Mouse (Mus musculus): Measurements from ENCODE around the gene Klf12. TPM values are rescaled to one million over a fixed set of nuclear protein-coding genes. Genes with fewer than 3 reads are reported as not detected.

Klf12 gene
- polyA plus RNA-seq, 1 experiment from 2014 or later = 26.8 TPM

- Histone ChIP-seq H3K27me3 (ENCODE audit: control insufficient read depth, insufficient read depth, low read length) (no peaks in the 10 kb centered on the region), H3K27ac (ENCODE audit: low read depth, low read length) (no peak overlapping the region), H3K4me1 (ENCODE audit: control insufficient read depth, insufficient read depth, low read length) (no peaks in the 10 kb centered on the region), H3K36me3 (ENCODE audit: control insufficient read depth, insufficient read depth, low read length) (no peaks in the 10 kb centered on the region), H3K4me2 (ENCODE audit: low read depth) (no peak overlapping the region), H3K9me3 (ENCODE audit: control insufficient read depth, low read length) (no peaks in the 10 kb centered on the region), H3K4me3 (ENCODE audit: low read depth, low read length) (no peak overlapping the region), H3K9ac (ENCODE audit: low read length) (no peak overlapping the region)
- ATAC-seq (ENCODE audit: insufficient read depth, low FRiP score, low TSS enrichment) (no peak), DNase-seq (ENCODE audit: low spot score) (no peak)
- 54% methylated on average over 2 of the region's 2 CpGs for WGBS
Measured at GRCm38 (mm10) chr14:100069543-100070090, 214.9 kb downstream of the Klf12 start.

DNA sequence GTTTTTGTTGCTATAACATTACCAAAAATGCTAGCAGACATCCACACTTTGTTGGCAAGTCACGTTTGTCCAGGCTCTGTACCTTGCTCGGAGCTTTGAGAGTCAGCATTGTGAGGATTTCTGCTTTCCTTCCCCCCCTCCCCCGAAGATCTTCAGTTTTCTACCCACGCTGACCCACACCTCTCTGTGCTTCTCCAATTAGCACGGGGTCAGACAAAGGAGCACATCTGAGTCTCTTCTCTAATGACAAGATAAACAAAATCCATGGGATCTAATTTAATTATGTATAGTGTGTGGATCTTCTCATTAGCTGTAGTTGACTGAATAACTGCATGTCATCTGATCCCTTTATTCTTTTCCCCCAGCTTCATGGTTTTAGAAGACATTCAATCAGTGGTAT is 215.8 kb downstream of the Klf12 start:
- Histone ChIP-seq H3K4me1 (ENCODE audit: control insufficient read depth, insufficient read depth, low read length) (no peaks in the 10 kb centered on the region), H3K9me3 (ENCODE audit: control insufficient read depth, low read length) (no peaks in the 10 kb centered on the region), H3K4me3 (ENCODE audit: low read depth, low read length) (no peak overlapping the region), H3K27ac (ENCODE audit: low read depth, low read length) (no peak overlapping the region), H3K36me3 (ENCODE audit: control insufficient read depth, insufficient read depth, low read length) (no peaks in the 10 kb centered on the region), H3K27me3 (ENCODE audit: control insufficient read depth, insufficient read depth, low read length) (no peaks in the 10 kb centered on the region), H3K4me2 (ENCODE audit: low read depth) (no peak overlapping the region), H3K9ac (ENCODE audit: low read length) (no peak overlapping the region)
- ATAC-seq (ENCODE audit: insufficient read depth, low FRiP score, low TSS enrichment) (no peak), DNase-seq (ENCODE audit: low spot score) (no peak)
- 60% methylated on average over 5 of the region's 5 CpGs for WGBS

DNA sequence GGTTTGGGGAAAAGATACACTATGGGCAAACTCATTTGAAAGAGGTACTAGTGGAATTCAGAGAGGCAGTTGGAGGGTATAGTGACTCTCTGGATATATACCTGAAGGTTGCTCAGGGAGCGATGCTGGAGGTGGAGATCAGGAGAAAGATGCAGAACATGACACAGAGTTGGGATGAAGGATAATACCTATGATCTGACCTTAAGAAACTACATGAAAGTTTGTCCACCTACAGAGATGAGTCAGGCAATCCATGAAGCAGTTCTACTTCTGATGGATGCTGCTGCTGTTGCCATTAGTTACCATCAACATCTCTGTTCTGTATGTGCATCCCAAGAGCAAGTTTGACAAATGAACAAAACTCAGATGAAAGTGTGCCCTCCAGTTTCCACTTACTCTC is 222.0 kb downstream of the Klf12 start:
- no peaks in the 10 kb centered on the region for H3K4me1 ChIP-seq (ENCODE audit: control insufficient read depth, insufficient read depth, low read length)
- H3K27me3 ChIP-seq (ENCODE audit: control insufficient read depth, insufficient read depth, low read length) = no peaks in the 10 kb centered on the region
- H3K9me3 ChIP-seq (ENCODE audit: control insufficient read depth, low read length) = no peaks in the 10 kb centered on the region
- ATAC-seq (ENCODE audit: insufficient read depth, low FRiP score, low TSS enrichment) = no peak
- no peak overlapping the region for H3K4me3 ChIP-seq (ENCODE audit: low read depth, low read length)
- H3K4me2 ChIP-seq (ENCODE audit: low read depth) = no peak overlapping the region
- no peak overlapping the region for H3K9ac ChIP-seq (ENCODE audit: low read length)
- no peak for DNase-seq (ENCODE audit: low spot score)
- WGBS = 100% methylated on average over 1 of the region's 1 CpGs
- no peak overlapping the region for H3K27ac ChIP-seq (ENCODE audit: low read depth, low read length)
- no peaks in the 10 kb centered on the region for H3K36me3 ChIP-seq (ENCODE audit: control insufficient read depth, insufficient read depth, low read length)

- Histone ChIP-seq H3K27me3 (ENCODE audit: control insufficient read depth, insufficient read depth, low read length) (no peaks in the 10 kb centered on the region), H3K9ac (ENCODE audit: low read length) (no peak overlapping the region), H3K9me3 (ENCODE audit: control insufficient read depth, low read length) (no peaks in the 10 kb centered on the region), H3K36me3 (ENCODE audit: control insufficient read depth, insufficient read depth, low read length) (no peaks in the 10 kb centered on the region), H3K4me3 (ENCODE audit: low read depth, low read length) (no peak overlapping the region), H3K4me2 (ENCODE audit: low read depth) (no peak overlapping the region), H3K4me1 (ENCODE audit: control insufficient read depth, insufficient read depth, low read length) (no peaks in the 10 kb centered on the region), H3K27ac (ENCODE audit: low read depth, low read length) (no peak overlapping the region)
- DNase-seq (ENCODE audit: low spot score) (no peak), ATAC-seq (ENCODE audit: insufficient read depth, low FRiP score, low TSS enrichment) (no peak)
- WGBS = 94% methylated on average over 2 of the region's 2 CpGs
Measured at GRCm38 (mm10) chr14:100054150-100054549, 230.3 kb downstream of the Klf12 start.

DNA sequence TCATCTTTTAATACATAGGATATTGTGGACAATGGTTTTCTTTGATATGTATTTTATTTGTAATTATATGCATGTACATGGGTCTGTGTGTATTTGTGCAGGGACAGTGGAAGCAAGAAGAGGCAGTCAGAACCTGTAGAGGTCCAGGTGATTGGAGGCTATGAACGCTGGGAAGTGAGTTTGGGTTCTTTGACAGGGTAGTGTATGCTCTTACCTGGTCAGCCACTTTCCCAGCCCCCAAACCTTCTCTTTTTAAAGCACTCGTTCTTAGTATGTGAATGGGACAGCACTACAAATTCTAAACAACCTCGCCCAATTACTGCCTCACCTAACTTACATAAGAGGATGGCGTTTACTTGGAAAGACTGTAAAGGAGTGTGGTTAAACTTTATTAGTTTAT is 231.0 kb downstream of the Klf12 start:
- H3K4me2 ChIP-seq (ENCODE audit: low read depth) = no peak overlapping the region
- ATAC-seq (ENCODE audit: insufficient read depth, low FRiP score, low TSS enrichment) (no peak), DNase-seq (ENCODE audit: low spot score) (no peak)
- H3K36me3 ChIP-seq (ENCODE audit: control insufficient read depth, insufficient read depth, low read length) = no peaks in the 10 kb centered on the region
- no peak overlapping the region for H3K4me3 ChIP-seq (ENCODE audit: low read depth, low read length)
- H3K27ac ChIP-seq (ENCODE audit: low read depth, low read length) = no peak overlapping the region
- no peak overlapping the region for H3K9ac ChIP-seq (ENCODE audit: low read length)
- 80% methylated on average over 4 of the region's 4 CpGs for WGBS
- H3K27me3 ChIP-seq (ENCODE audit: control insufficient read depth, insufficient read depth, low read length) = no peaks in the 10 kb centered on the region
- H3K9me3 ChIP-seq (ENCODE audit: control insufficient read depth, low read length) = no peaks in the 10 kb centered on the region
- H3K4me1 ChIP-seq (ENCODE audit: control insufficient read depth, insufficient read depth, low read length) = no peaks in the 10 kb centered on the region

- Histone ChIP-seq H3K9me3 (ENCODE audit: control insufficient read depth, low read length) (no peaks in the 10 kb centered on the region), H3K4me1 (ENCODE audit: control insufficient read depth, insufficient read depth, low read length) (no peaks in the 10 kb centered on the region), H3K27me3 (ENCODE audit: control insufficient read depth, insufficient read depth, low read length) (no peaks in the 10 kb centered on the region), H3K4me2 (ENCODE audit: low read depth) (no peak overlapping the region), H3K27ac (ENCODE audit: low read depth, low read length) (no peak overlapping the region), H3K4me3 (ENCODE audit: low read depth, low read length) (no peak overlapping the region), H3K36me3 (ENCODE audit: control insufficient read depth, insufficient read depth, low read length) (no peaks in the 10 kb centered on the region), H3K9ac (ENCODE audit: low read length) (no peak overlapping the region)
- 90% methylated on average over 2 of the region's 2 CpGs for WGBS
- DNase-seq (ENCODE audit: low spot score) (no peak), ATAC-seq (ENCODE audit: insufficient read depth, low FRiP score, low TSS enrichment) (no peak)
Measured at GRCm38 (mm10) chr14:100052876-100053275, 231.6 kb downstream of the Klf12 start.

DNA sequence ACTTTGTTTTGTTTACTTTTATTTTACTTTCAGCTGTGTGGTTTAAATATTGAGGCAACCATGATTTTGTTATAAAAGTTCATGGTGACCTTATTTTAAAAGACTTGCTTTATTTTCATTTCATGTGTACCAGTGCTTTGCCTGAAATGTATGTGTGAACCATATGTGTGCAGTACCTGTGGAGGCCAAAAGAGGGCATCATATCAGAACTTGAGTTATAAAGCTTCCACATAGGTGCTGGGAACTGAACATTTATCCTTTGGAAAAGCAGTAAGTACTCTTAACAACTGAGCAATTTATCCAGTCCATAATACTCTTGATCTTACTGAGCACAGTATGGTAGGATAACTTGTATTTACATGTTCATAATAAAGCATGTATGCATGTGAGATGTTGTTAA is 239.0 kb downstream of the Klf12 start:
- H3K4me2 ChIP-seq (ENCODE audit: low read depth) = no peak overlapping the region
- no peak overlapping the region for H3K27ac ChIP-seq (ENCODE audit: low read depth, low read length)
- H3K4me1 ChIP-seq (ENCODE audit: control insufficient read depth, insufficient read depth, low read length) = peaks cover 6% of the 10 kb centered on the region; the same call in 1 of the 2 replicates
- DNase-seq (ENCODE audit: low spot score) (no peak), ATAC-seq (ENCODE audit: insufficient read depth, low FRiP score, low TSS enrichment) (no peak)
- no peaks in the 10 kb centered on the region for H3K36me3 ChIP-seq (ENCODE audit: control insufficient read depth, insufficient read depth, low read length)
- H3K27me3 ChIP-seq (ENCODE audit: control insufficient read depth, insufficient read depth, low read length) = no peaks in the 10 kb centered on the region
- H3K9ac ChIP-seq (ENCODE audit: low read length) = no peak overlapping the region
- no peaks in the 10 kb centered on the region for H3K9me3 ChIP-seq (ENCODE audit: control insufficient read depth, low read length)
- H3K4me3 ChIP-seq (ENCODE audit: low read depth, low read length) = no peak overlapping the region

GRCm38 (mm10) chr14:100041823-100042222 is 242.7 kb downstream of the Klf12 start:
- Histone ChIP-seq H3K9me3 (ENCODE audit: control insufficient read depth, low read length) (no peaks in the 10 kb centered on the region), H3K36me3 (ENCODE audit: control insufficient read depth, insufficient read depth, low read length) (no peaks in the 10 kb centered on the region), H3K4me3 (ENCODE audit: low read depth, low read length) (no peak overlapping the region), H3K4me1 (ENCODE audit: control insufficient read depth, insufficient read depth, low read length) (peaks cover 6% of the 10 kb centered on the region; the same call in 1 of the 2 replicates), H3K27me3 (ENCODE audit: control insufficient read depth, insufficient read depth, low read length) (no peaks in the 10 kb centered on the region), H3K9ac (ENCODE audit: low read length) (no peak overlapping the region), H3K27ac (ENCODE audit: low read depth, low read length) (no peak overlapping the region), H3K4me2 (ENCODE audit: low read depth) (no peak overlapping the region)
- WGBS = 50% methylated on average over 6 of the region's 6 CpGs
- DNase-seq (ENCODE audit: low spot score) (no peak), ATAC-seq (ENCODE audit: insufficient read depth, low FRiP score, low TSS enrichment) (peak; percentile 63)

DNA sequence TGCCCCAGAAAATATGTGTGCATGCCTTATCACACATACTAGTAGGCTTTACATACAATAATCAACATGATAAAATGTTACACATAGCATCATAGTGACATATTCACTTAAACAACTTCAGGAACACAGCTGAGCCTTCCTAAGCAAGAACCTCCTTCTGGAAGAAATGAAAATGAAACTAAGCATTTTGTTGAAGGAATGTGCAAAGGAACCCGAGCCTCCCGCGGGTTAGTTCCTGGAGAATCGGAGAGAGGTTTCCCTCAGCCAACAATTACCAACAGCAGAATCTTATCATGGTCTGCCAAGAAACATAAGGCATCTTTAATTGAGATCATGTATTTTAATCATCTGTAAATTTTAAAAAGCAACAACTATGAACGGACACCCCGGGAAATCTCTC is 257.8 kb downstream of the Klf12 start:
- H3K36me3 ChIP-seq (ENCODE audit: control insufficient read depth, insufficient read depth, low read length) = peaks cover 2% of the 10 kb centered on the region; the same call in 1 of the 2 replicates
- H3K9ac ChIP-seq (ENCODE audit: low read length) = no peak overlapping the region
- no peaks in the 10 kb centered on the region for H3K9me3 ChIP-seq (ENCODE audit: control insufficient read depth, low read length)
- no peak overlapping the region for H3K27ac ChIP-seq (ENCODE audit: low read depth, low read length)
- H3K4me2 ChIP-seq (ENCODE audit: low read depth) = no peak overlapping the region
- H3K4me3 ChIP-seq (ENCODE audit: low read depth, low read length) = no peak overlapping the region
- H3K27me3 ChIP-seq (ENCODE audit: control insufficient read depth, insufficient read depth, low read length) = no peaks in the 10 kb centered on the region
- DNase-seq (ENCODE audit: low spot score) (no peak), ATAC-seq (ENCODE audit: insufficient read depth, low FRiP score, low TSS enrichment) (no peak)
- no peaks in the 10 kb centered on the region for H3K4me1 ChIP-seq (ENCODE audit: control insufficient read depth, insufficient read depth, low read length)
- WGBS = 94% methylated on average over 6 of the region's 6 CpGs

Measured in neural tube, embryonic 11.5 days (tissue).